Mouse (Mus musculus) neural tube, embryonic 12.5 days (tissue): ENCODE measurements around the gene Denr. TPM values are rescaled to one million over a fixed set of nuclear protein-coding genes. Genes with fewer than 3 reads are reported as not detected.
A peak's percentile ranks its signal among the peaks of the same experiment; 100 is the strongest.

Experiments used
- ATAC-seq: fragments of 200-750 bp; cut with Nextera tagmentation; 2 replicates; pipeline ENCODE4 v1.8.0; 2017; ENCODE audit warnings: low read depth, mild to moderate bottlenecking, moderate TSS enrichment, moderate library complexity; ENCODE audit not compliant: low FRiP score
- H3K27ac ChIP-seq: fragments of 300-500 bp; sonication (generic); 2 replicates; pipeline ENCODE4 v1.5.1; 2016
- H3K27me3 ChIP-seq: fragments of 300-500 bp; sonication (generic); replicated peaks from 2 replicates; pipeline ENCODE4 v1.6.1; 2016; ENCODE audit warnings: mild to moderate bottlenecking
- H3K36me3 ChIP-seq: fragments of 300-500 bp; sonication (generic); 2 replicates; pipeline ENCODE4 v1.6.1; 2016; ENCODE audit warnings: mild to moderate bottlenecking
- H3K4me1 ChIP-seq: fragments of 300-500 bp; sonication (generic); 2 replicates; pipeline ENCODE4 v1.6.1; 2016
- H3K4me2 ChIP-seq: fragments of 300-500 bp; sonication (generic); replicated peaks from 2 replicates; pipeline ENCODE4 v1.6.1; 2016; ENCODE audit warnings: mild to moderate bottlenecking
- H3K4me3 ChIP-seq: fragments of 300-500 bp; sonication (generic); 2 replicates; pipeline ENCODE4 v1.5.1; 2016
- H3K9ac ChIP-seq: fragments of 300-500 bp; sonication (generic); 2 replicates; pipeline ENCODE4 v1.6.1; 2016; ENCODE audit warnings: mild to moderate bottlenecking
- H3K9me3 ChIP-seq: fragments of 300-500 bp; sonication (generic); 2 replicates; pipeline ENCODE4 v1.6.1; 2016; ENCODE audit warnings: mild to moderate bottlenecking
- WGBS: fragments of 180-500 bp; shearing (Covaris S2); methylation state at CpG from one replicate; pipeline ENCODE4 v1.1.7; 2016; 5-methylcytosine and 5-hydroxymethylcytosine counted together
- polyA plus RNA-seq: library from polyadenylated mRNA; unstranded; fragments of >200 nt; fragmentation: Nextera tagmentation; extraction: Ambion mirVana; gene quantifications from 2 replicates; pipeline ENCODE4 v1.2.1, GENCODE M21; 2016

Denr gene
- polyA plus RNA-seq, 1 experiment from 2014 or later, result 159 TPM

DNA sequence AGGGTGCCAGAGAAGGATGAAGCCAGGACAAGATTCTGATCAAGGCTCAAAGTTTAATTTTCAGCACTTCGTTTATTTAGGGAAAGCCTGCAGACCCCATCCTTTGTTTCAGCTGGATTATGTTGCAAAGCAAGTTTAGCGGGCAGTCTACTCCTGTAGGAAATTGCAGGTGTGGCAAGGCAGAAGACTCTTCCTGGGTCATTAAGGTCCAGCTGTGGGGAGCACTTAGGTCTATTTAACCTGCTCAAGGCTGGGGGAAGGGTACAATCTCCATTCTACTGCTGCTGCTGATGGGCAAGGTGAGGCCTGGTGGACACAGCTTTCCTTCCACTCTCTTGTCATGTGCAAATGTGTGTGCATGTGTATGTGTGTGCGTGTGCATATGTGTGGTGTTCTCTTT, 52.0 kb downstream of the Denr start:
- Histone ChIP-seq H3K27me3 (no peaks in the 10 kb centered on the region), H3K4me2 (no peak overlapping the region), H3K9me3 (no peaks in the 10 kb centered on the region), H3K4me3 (no peak overlapping the region), H3K9ac (no peak overlapping the region), H3K27ac (no peak overlapping the region), H3K4me1 (no peaks in the 10 kb centered on the region), H3K36me3 (no peaks in the 10 kb centered on the region)
- no peak for ATAC-seq
- WGBS, result 68% methylated on average over 3 of the region's 3 CpGs

DNA sequence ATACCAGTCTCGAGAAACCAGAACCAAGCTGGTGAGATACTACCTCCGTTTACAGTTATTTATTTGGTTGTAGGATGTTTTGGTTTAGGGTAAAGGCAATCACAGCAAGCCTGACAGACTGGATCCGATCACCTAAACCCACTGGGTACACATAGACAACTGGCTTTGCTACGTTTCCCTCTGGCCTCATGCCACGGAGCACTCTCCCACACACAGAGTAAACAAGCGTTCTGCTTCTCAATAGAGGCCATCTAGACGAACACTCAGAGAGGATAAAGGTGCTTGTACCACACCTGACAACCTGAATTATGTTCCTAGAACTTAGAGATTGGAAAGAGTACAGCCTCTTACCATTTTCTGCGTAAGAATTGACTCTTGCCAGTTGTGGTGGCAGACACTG, 53.2 kb downstream of the Denr start:
- H3K4me2 ChIP-seq, result no peak overlapping the region
- no peak overlapping the region for H3K4me3 ChIP-seq
- no peaks in the 10 kb centered on the region for H3K36me3 ChIP-seq
- no peaks in the 10 kb centered on the region for H3K27me3 ChIP-seq
- H3K27ac ChIP-seq, result no peak overlapping the region
- H3K9me3 ChIP-seq, result no peaks in the 10 kb centered on the region
- H3K4me1 ChIP-seq, result no peaks in the 10 kb centered on the region
- no peak for ATAC-seq
- H3K9ac ChIP-seq, result no peak overlapping the region
- 80% methylated on average over 8 of the region's 8 CpGs for WGBS

DNA sequence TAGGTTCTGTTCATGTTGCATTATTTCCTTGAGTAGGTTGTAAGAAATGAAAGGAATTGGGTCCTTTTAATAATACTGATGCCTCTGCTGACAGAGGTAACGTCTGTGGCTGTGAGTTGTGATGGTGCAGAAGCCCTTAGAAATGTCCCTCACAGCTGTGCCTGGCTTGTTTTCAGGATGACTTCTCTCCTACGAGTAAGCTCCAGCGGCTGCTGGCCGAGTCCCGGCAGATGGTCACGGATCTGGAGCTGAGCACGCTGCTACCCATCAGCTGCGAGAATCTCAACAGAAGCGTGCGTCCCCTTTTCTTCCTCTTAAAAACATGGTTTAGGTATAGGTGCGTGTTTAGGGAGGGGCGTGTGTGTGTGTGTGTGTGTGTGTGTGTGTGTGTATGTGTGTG, 54.1 kb downstream of the Denr start:
- WGBS, result 86% methylated on average over 12 of the region's 12 CpGs
- ATAC-seq, result no peak

DNA sequence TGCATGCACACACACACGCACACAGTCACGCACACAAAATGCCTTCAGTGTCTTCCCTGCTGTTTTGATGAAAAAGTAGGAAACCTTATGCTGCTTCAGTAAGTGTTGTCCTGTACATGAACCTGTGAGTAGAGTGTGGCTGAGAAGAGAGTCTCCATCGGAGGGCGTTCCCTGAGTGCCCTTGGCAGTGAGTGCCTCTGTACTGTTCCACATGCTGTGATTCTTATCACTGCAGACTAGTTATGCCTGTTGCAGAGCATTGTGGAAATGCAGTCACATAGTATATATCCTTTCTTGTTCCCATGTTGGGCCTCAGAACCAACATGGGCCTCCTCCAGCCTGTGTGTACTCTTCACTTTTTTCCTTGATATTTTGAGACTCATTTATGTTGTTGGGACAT, 57.2 kb downstream of the Denr start:
- H3K4me2 ChIP-seq, result no peak overlapping the region
- H3K36me3 ChIP-seq, result no peaks in the 10 kb centered on the region
- H3K4me1 ChIP-seq, result no peaks in the 10 kb centered on the region
- H3K9me3 ChIP-seq, result no peaks in the 10 kb centered on the region
- no peak overlapping the region for H3K4me3 ChIP-seq
- H3K27me3 ChIP-seq, result no peaks in the 10 kb centered on the region
- 94% methylated on average over 4 of the region's 4 CpGs for WGBS
- no peak overlapping the region for H3K9ac ChIP-seq
- H3K27ac ChIP-seq, result no peak overlapping the region
- no peak for ATAC-seq

More for the DNA sequence above, 54.1 kb downstream of the Denr start:
- Histone ChIP-seq H3K9me3 (no peaks in the 10 kb centered on the region), H3K4me1 (no peaks in the 10 kb centered on the region), H3K4me2 (no peak overlapping the region), H3K4me3 (no peak overlapping the region), H3K9ac (no peak overlapping the region), H3K27ac (no peak overlapping the region), H3K36me3 (no peaks in the 10 kb centered on the region), H3K27me3 (no peaks in the 10 kb centered on the region)

DNA sequence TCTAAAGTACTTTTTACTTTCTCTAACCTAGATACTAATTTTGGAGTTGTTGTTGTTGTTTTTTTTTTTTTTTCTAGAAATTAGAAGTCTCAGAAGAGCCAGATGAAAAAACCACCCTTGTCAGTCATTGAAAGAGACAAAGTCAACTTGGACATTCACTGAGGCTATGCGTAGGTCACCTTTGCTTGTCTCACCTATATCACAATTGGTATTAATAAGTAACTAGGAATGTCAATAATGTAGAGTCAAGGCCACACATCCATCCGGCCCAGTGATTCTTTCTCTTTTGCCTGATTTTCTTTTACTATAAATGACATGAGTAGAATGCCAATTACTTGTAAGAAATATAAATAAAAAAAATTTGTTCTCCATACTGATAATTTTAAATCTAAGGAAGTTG, 59.8 kb downstream of the Denr start:
- WGBS, result 96% methylated on average over 2 of the region's 2 CpGs

DNA sequence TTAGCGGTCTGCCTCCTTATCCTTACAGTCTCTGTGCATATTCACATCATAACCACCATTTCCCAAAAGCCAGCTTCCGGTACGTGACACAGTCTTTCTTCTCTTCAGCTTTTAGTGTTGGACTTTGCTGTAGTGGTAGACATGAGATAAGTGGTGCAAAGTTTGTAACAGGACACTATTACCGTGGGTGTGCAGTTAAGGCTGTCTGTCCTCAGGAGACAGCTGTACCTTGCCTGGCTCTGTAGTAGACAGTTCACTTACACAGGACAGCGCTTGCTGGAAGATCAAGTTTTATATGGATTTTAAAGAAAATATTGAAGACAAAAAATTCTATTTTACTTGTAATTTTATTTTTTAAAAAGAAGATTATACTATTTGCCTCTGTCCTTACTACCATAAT, 61.5 kb downstream of the Denr start:
- H3K27ac ChIP-seq, result no peak overlapping the region
- H3K36me3 ChIP-seq, result no peaks in the 10 kb centered on the region
- H3K4me2 ChIP-seq, result no peak overlapping the region
- H3K4me1 ChIP-seq, result peaks cover 4% of the 10 kb centered on the region; the same call in 1 of the 2 replicates
- H3K9ac ChIP-seq, result no peak overlapping the region
- H3K9me3 ChIP-seq, result no peaks in the 10 kb centered on the region
- ATAC-seq, result no peak
- no peak overlapping the region for H3K4me3 ChIP-seq
- peaks cover 6% of the 10 kb centered on the region for H3K27me3 ChIP-seq
- WGBS, result 87% methylated on average over 5 of the region's 5 CpGs

More for the DNA sequence above, 59.8 kb downstream of the Denr start:
- Histone ChIP-seq H3K27ac (no peak overlapping the region), H3K9me3 (no peaks in the 10 kb centered on the region), H3K4me2 (no peak overlapping the region), H3K9ac (no peak overlapping the region), H3K4me3 (no peak overlapping the region), H3K36me3 (no peaks in the 10 kb centered on the region), H3K27me3 (no peaks in the 10 kb centered on the region), H3K4me1 (no peaks in the 10 kb centered on the region)
- no peak for ATAC-seq

DNA sequence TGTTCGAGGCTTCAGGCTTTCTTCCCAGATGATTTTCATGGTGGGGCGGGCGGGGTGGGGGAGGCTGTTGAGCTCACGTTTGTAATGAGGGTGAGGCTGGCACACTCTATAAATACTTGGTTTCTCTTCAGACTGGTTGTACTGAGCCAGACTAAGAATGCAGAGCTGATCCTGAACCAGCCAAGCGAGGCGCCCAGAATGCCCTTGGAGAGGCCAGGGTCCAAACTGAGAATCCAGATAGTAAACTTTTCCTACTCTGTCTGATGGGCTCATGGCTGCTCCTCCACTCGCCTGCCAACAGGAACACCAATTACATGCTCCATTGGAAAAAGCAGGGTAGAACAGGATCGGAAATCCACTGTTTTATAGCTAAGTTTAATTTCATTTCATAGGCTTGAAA, 62.2 kb downstream of the Denr start:
- Histone ChIP-seq H3K4me3 (no peak overlapping the region), H3K4me1 (peaks cover 7% of the 10 kb centered on the region; the same call in 1 of the 2 replicates), H3K9me3 (no peaks in the 10 kb centered on the region), H3K36me3 (no peaks in the 10 kb centered on the region), H3K4me2 (no peak overlapping the region), H3K27ac (no peak overlapping the region), H3K9ac (no peak overlapping the region), H3K27me3 (peaks cover 7% of the 10 kb centered on the region)
- WGBS, result 66% methylated on average over 8 of the region's 8 CpGs
- no peak for ATAC-seq

DNA sequence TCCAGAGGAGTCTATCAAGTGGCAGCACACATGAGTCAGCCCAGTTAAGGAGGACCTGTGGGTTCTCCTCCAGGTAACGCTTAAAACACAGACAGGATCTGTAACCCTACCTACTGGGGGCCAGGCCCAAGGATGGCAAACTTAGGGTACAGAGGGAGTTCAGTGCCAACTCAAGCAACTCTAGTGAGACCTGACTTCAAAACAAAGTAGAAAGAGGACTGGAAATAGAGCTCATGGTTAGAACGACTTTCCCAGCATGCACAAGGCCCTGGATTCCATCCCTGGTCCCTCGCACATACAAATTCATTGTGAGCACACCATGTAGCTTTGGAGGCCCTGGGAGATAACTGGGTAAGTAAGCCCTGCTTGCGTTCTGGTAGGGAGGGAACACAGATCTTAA, 63.6 kb downstream of the Denr start:
- no peaks in the 10 kb centered on the region for H3K36me3 ChIP-seq
- H3K4me3 ChIP-seq, result no peak overlapping the region
- ATAC-seq, result no peak
- H3K27ac ChIP-seq, result no peak overlapping the region
- H3K27me3 ChIP-seq, result peaks cover 11% of the 10 kb centered on the region
- WGBS, result 92% methylated on average over 4 of the region's 4 CpGs
- no peak overlapping the region for H3K4me2 ChIP-seq
- H3K9me3 ChIP-seq, result no peaks in the 10 kb centered on the region
- peaks cover 14% of the 10 kb centered on the region for H3K4me1 ChIP-seq
- no peak overlapping the region for H3K9ac ChIP-seq

DNA sequence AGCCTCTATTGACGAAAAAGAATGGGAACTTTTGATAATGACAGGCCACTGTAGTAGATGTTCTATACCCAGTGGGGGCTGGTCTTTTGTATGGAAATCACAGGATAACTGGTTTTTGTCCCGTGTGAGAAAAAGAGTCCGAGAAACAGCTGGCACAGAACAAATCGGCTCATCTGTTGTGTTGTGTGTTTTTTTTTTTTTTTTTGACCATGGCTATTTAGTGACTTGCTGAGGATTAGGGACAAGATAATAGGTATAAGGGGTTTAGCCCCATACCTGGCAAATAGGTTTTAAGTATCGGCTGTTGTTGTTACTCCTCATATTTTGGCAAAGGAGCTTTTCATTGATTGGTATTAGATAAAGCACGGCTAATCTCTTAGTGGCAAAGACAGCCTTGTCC, 65.5 kb downstream of the Denr start:
- H3K36me3 ChIP-seq, result no peaks in the 10 kb centered on the region
- no peak overlapping the region for H3K27ac ChIP-seq
- no peak for ATAC-seq
- no peak overlapping the region for H3K9ac ChIP-seq
- H3K4me3 ChIP-seq, result no peak overlapping the region
- H3K9me3 ChIP-seq, result no peaks in the 10 kb centered on the region
- H3K4me2 ChIP-seq, result no peak overlapping the region
- 61% methylated on average over 6 of the region's 6 CpGs for WGBS
- H3K4me1 ChIP-seq, result peaks cover 18% of the 10 kb centered on the region
- H3K27me3 ChIP-seq, result peaks cover 17% of the 10 kb centered on the region

DNA sequence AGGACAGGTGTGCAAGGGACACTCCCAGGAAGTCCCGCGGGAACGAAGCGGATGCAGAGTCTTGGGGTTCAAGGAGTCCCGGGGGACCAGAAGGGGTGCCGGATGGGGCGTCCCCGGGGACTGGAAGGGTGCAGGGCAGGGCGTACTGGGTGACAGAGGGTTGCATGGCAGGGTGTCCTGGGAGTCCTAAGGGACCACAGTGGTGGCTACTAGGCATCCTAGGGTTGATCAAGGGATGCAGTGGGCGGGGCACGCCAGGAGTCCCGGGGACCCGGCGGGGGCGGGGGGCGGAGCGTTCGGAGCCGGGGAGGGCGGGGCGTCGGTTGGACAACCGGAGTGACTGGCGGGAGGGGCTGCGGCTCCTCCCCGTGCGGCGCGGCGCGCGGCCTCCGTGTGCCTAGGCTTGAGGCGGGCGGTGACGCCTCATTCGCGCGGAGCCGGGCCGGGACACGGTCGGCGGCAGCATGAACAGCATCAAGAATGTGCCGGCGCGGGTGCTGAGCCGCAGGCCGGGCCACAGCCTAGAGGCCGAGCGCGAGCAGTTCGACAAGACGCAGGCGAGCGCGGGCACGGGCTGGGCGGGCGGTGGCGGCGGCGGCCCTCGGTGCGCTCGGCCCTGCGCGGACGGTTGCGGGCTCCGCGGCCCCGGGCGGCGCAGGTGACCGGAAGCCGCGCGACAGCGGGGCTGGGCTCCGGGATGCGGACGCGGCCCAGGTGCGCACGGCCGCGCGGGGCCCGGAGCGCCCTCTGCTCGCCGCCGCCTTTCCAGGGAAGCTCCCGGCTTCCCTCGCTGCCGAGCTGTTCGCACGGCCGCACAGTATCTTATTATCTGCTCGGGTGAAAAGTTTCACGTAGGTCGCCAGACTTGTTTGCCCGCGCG, 66.6 kb downstream of the Denr start, which contains the start of gene Hip1r:
Gene Hip1r (plus strand): TSS at position 330 of the 880 bp plus-strand sequence.
- H3K27ac ChIP-seq, result no peak within 1 kb of the TSS
- WGBS, result 2% methylated on average over 83 of the region's 106 CpGs
- peak within 1 kb of the TSS; percentile 82 for H3K4me3 ChIP-seq
- ATAC-seq, result peak; percentile 81
- H3K4me1 ChIP-seq, result peaks cover 21% of the 10 kb centered on the region
- no peaks in the 10 kb centered on the region for H3K36me3 ChIP-seq
- peak within 1 kb of the TSS; percentile 74 for H3K9ac ChIP-seq
- H3K27me3 ChIP-seq, result peaks cover 27% of the 10 kb centered on the region
- H3K9me3 ChIP-seq, result no peaks in the 10 kb centered on the region
- peak within 1 kb of the TSS; percentile 83 for H3K4me2 ChIP-seq

DNA sequence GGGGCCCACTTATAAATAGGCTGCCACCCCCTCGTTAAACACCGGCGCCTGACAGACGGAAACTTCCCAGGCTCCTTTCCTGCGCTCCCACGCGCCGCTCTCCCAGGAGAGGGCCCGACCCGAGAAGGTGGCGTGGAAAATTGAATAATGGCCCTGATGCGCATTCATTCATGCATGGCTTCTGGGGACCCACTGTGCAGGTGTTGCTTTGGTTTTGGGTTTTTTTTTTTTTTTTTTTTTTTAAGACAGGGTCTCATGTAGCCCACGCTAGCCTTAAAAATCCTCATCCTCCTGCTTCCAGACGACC, 67.2 kb downstream of the Denr start:
- no peak; the same call in 1 of the 2 replicates for ATAC-seq
- Histone ChIP-seq H3K27me3 (peaks cover 27% of the 10 kb centered on the region), H3K9ac (peak overlapping the region; percentile 74), H3K4me2 (peak overlapping the region; percentile 83), H3K36me3 (no peaks in the 10 kb centered on the region), H3K4me1 (peaks cover 21% of the 10 kb centered on the region), H3K4me3 (peak overlapping the region; percentile 82), H3K27ac (no peak overlapping the region), H3K9me3 (no peaks in the 10 kb centered on the region)
- WGBS, result 0% methylated on average over 14 of the region's 14 CpGs

DNA sequence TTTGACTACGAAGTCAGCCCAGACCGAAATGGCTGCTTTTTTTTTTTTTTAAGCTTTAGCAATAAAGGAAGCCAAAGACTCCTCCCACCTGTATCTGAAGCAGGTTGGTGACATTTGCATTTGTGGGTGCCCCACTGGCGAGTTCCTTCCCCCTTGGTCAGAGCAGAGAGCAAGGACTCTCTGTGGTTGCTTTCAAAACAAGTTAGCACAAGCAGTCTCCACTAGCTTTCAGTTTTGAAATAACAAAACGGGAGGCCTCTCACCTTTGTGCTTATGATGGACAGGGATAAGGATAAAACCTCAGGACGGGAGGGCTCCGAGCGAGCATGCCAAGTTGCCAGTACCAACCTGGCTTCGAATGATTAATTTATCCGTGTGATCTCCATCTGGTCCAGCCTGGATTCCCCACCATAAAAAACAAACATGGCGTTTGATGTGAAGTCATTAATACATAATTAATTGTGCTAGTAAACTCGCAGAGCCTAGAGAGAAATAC, 67.7 kb downstream of the Denr start:
- 24% methylated on average over 11 of the region's 11 CpGs for WGBS
- H3K4me3 ChIP-seq, result peak overlapping the region; percentile 82; the same call in 1 of the 2 replicates
- no peak for ATAC-seq

More for the DNA sequence above, 67.7 kb downstream of the Denr start:
- Histone ChIP-seq H3K9ac (no peak overlapping the region), H3K4me1 (peaks cover 21% of the 10 kb centered on the region), H3K9me3 (no peaks in the 10 kb centered on the region), H3K27ac (no peak overlapping the region), H3K36me3 (no peaks in the 10 kb centered on the region), H3K27me3 (peaks cover 27% of the 10 kb centered on the region), H3K4me2 (peak overlapping the region; percentile 83)
